Mouse (Mus musculus) testis, adult 2 months (tissue): ENCODE data around the gene Srcap.

Experiments
- CTCF ChIP-seq: fragments of 200-500 bp; IDR thresholded peaks from 2 replicates; pipeline ENCODE4 v1.5.1; 2012; ENCODE audit warnings: low read depth, mild to moderate bottlenecking, inconsistent platforms, low read length, moderate library complexity; ENCODE audit not compliant: control insufficient read depth, insufficient read depth, insufficient replicate concordance
- POLR2A ChIP-seq: fragments of 200-500 bp; IDR thresholded peaks from 2 replicates; pipeline ENCODE4 v1.6.1; 2012; ENCODE audit warnings: low read depth, mild to moderate bottlenecking, inconsistent platforms, low read length, moderate library complexity; ENCODE audit not compliant: control insufficient read depth

DNA sequence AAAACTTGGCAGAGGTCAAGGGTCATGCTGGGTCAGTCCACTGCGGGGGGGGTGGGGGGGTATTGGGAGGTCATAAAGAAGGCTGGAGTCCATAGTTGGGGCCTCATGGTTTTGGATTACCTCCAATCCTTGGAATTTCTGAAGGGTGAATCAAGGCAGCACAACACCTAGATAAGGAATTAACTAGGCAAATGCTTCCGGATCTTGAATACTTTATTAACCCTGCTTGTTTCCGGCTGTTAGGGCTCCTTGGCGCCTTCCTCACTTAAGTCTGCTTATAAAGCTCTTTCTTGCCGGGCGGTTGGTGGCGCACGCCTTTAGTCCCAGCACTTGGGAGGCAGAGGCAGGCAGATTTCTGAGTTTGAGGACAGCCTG is 1.2 kb downstream of the Srcap start:
- TF ChIP-seq POLR2A (no peak), CTCF (no peak)
